Mouse (Mus musculus): Measurements from ENCODE around the gene Acvr2b.

Acvr2b gene

GRCm38 (mm10) chr9:119408898-119409664 lies 7.2 kb downstream of the Acvr2b start:
- DNase-seq (ENCODE audit: low read depth, low spot score): no peak

- DNase-seq (ENCODE audit: low read depth, low spot score): no peak
These were observed 7.9 kb downstream of the Acvr2b start for GRCm38 (mm10) chr9:119409864-119410263.

GRCm38 (mm10) chr9:119418025-119418424 lies 16.1 kb downstream of the Acvr2b start:
- DNase-seq (ENCODE audit: low read depth, low spot score): no peak

GRCm38 (mm10) chr9:119419852-119420438 lies 18.0 kb downstream of the Acvr2b start:
- no peak for DNase-seq (ENCODE audit: low read depth, low spot score)

- DNase-seq (ENCODE audit: low read depth, low spot score): no peak
These were observed 23.5 kb downstream of the Acvr2b start for GRCm38 (mm10) chr9:119425217-119425975.

- no peak for DNase-seq (ENCODE audit: low read depth, low spot score)
These were observed 24.1 kb downstream of the Acvr2b start for GRCm38 (mm10) chr9:119425976-119426415.

GRCm38 (mm10) chr9:119426483-119426882 lies 24.6 kb downstream of the Acvr2b start:
- DNase-seq (ENCODE audit: low read depth, low spot score): no peak

- peak; percentile 67 for DNase-seq (ENCODE audit: low read depth, low spot score)
These were observed 28.4 kb downstream of the Acvr2b start for GRCm38 (mm10) chr9:119430311-119430710.

- DNase-seq (ENCODE audit: low read depth, low spot score): no peak
These were observed 33.9 kb downstream of the Acvr2b start for GRCm38 (mm10) chr9:119435855-119436254.

- no peak for DNase-seq (ENCODE audit: low read depth, low spot score)
These were observed 36.1 kb downstream of the Acvr2b start for GRCm38 (mm10) chr9:119438065-119438464.

GRCm38 (mm10) chr9:119438498-119439000 lies 36.6 kb downstream of the Acvr2b start:
- DNase-seq (ENCODE audit: low read depth, low spot score): no peak

GRCm38 (mm10) chr9:119444738-119445429 lies 43.0 kb downstream of the Acvr2b start, which contains the start of gene Exog:
TSS of gene Exog (plus strand) at chr9:119444943.
- peak; percentile 87 for DNase-seq (ENCODE audit: low read depth, low spot score)

- DNase-seq (ENCODE audit: low read depth, low spot score): no peak
These were observed 43.8 kb downstream of the Acvr2b start for GRCm38 (mm10) chr9:119445737-119446136.

- DNase-seq (ENCODE audit: low read depth, low spot score): no peak
These were observed 54.0 kb downstream of the Acvr2b start for GRCm38 (mm10) chr9:119455967-119456366.

- DNase-seq (ENCODE audit: low read depth, low spot score): no peak
These were observed 55.2 kb downstream of the Acvr2b start for GRCm38 (mm10) chr9:119457122-119457521.

- DNase-seq (ENCODE audit: low read depth, low spot score): peak; percentile 49
These were observed 58.5 kb downstream of the Acvr2b start for GRCm38 (mm10) chr9:119460410-119460809.

- DNase-seq (ENCODE audit: low read depth, low spot score): no peak
These were observed 63.1 kb downstream of the Acvr2b start for GRCm38 (mm10) chr9:119465056-119465455.

- DNase-seq (ENCODE audit: low read depth, low spot score): no peak
These were observed 63.7 kb downstream of the Acvr2b start for GRCm38 (mm10) chr9:119465595-119465994.

GRCm38 (mm10) chr9:119469691-119470353 lies 67.9 kb downstream of the Acvr2b start:
- no peak for DNase-seq (ENCODE audit: low read depth, low spot score)

GRCm38 (mm10) chr9:119472412-119472918 lies 70.5 kb downstream of the Acvr2b start:
- DNase-seq (ENCODE audit: low read depth, low spot score): no peak

GRCm38 (mm10) chr9:119473011-119473410 lies 71.1 kb downstream of the Acvr2b start:
- DNase-seq (ENCODE audit: low read depth, low spot score): no peak
